Mouse (Mus musculus) G1E-ER4 (cell line): ENCODE measurements around the gene Rpl12. TPM values are rescaled to one million over a fixed set of nuclear protein-coding genes. Genes with fewer than 3 reads are reported as not detected.

Source experiments
- GATA1 ChIP-seq: IDR thresholded peaks from one replicate; pipeline ENCODE4 v1.8.0; 2012; ENCODE audit warnings: low read length, inconsistent platforms
- polyA plus RNA-seq: library from polyadenylated mRNA; stranded (reverse); fragments of >175 nt; gene quantifications from 2 replicates; pipeline ENCODE4 v1.2.3, GENCODE M21; 2012

Gene Rpl12
- polyA plus RNA-seq, 1 experiment = 2,455 TPM

- no peak for TF ChIP-seq GATA1
Observed at GRCm38 (mm10) chr2:32990167-32990832, 28.9 kb downstream of the Rpl12 start.

- TF ChIP-seq GATA1 = no peak
Observed at GRCm38 (mm10) chr2:32992130-32992529, 30.8 kb downstream of the Rpl12 start.

GRCm38 (mm10) chr2:32997081-32997480 is 35.7 kb downstream of the Rpl12 start:
- no peak for TF ChIP-seq GATA1

- TF ChIP-seq GATA1 = no peak
Observed at GRCm38 (mm10) chr2:32997792-32998191, 36.4 kb downstream of the Rpl12 start.

GRCm38 (mm10) chr2:32999752-33000151 is 38.4 kb downstream of the Rpl12 start:
- TF ChIP-seq GATA1 = no peak

GRCm38 (mm10) chr2:33002144-33002543 is 40.8 kb downstream of the Rpl12 start:
- TF ChIP-seq GATA1 = no peak

- no peak for TF ChIP-seq GATA1
Observed at GRCm38 (mm10) chr2:33005041-33005440, 43.7 kb downstream of the Rpl12 start.

GRCm38 (mm10) chr2:33014877-33015276 is 53.5 kb downstream of the Rpl12 start:
- TF ChIP-seq GATA1 = no peak

Other genes with a start within 250 kb of the Rpl12 start
- 76.1 and 131 TPM in 2 replicates for gene Cdk9, start 248.5 kb upstream of the Rpl12 start, polyA plus RNA-seq
- gene Sh2d3c, start 240.5 kb upstream of the Rpl12 start, polyA plus RNA-seq = not detected in 2 replicates
- gene 6330409D20Rik, start 220.5 kb upstream of the Rpl12 start, polyA plus RNA-seq = not detected in 2 replicates
- gene Tor2a, start 204.3 kb upstream of the Rpl12 start, polyA plus RNA-seq = 37.0 and 41.8 TPM in 2 replicates
- gene Ttc16, start 185.9 kb upstream of the Rpl12 start, polyA plus RNA-seq = 0.02 TPM in 1 of 2 replicates, not detected in the other
- gene Ptrh1, start 185.8 kb upstream of the Rpl12 start, polyA plus RNA-seq = 5.8 and 7.0 TPM in 2 replicates
- gene Cfap157, start 177.1 kb upstream of the Rpl12 start, polyA plus RNA-seq = not detected in 2 replicates
- gene Stxbp1, start 114.3 kb upstream of the Rpl12 start, polyA plus RNA-seq = 2.3 and 2.6 TPM in 2 replicates
- not detected in 2 replicates for gene Fam129b, start 85.4 kb upstream of the Rpl12 start, polyA plus RNA-seq
- gene Lrsam1, start 55 bp downstream of the Rpl12 start, polyA plus RNA-seq = 9.1 TPM in 2 replicates
- gene Slc2a8, start 20.5 kb downstream of the Rpl12 start, polyA plus RNA-seq = 36.1 and 63.5 TPM in 2 replicates
- gene Garnl3, start 170.1 kb downstream of the Rpl12 start, polyA plus RNA-seq = 0.21 TPM in 1 of 2 replicates, not detected in the other